Mouse (Mus musculus) activated CD4-positive, CD25-positive, alpha-beta regulatory T cell (primary cell): ENCODE results near the gene Gm9936. TPM values are rescaled to one million over a fixed set of nuclear protein-coding genes. Genes with fewer than 3 reads are reported as not detected.

ENCODE experiments used
- polyA plus RNA-seq, 2 experiments: library from polyadenylated mRNA; unstranded; fragments of 100-300 nt; shearing (Covaris generic); gene quantifications; one replicate each; pipeline ENCODE4 v1.2.1; 2017

Gm9936 gene
- under 1 TPM in 1 of 2 experiments, not detected in 1; 0.48 TPM for polyA plus RNA-seq

DNA sequence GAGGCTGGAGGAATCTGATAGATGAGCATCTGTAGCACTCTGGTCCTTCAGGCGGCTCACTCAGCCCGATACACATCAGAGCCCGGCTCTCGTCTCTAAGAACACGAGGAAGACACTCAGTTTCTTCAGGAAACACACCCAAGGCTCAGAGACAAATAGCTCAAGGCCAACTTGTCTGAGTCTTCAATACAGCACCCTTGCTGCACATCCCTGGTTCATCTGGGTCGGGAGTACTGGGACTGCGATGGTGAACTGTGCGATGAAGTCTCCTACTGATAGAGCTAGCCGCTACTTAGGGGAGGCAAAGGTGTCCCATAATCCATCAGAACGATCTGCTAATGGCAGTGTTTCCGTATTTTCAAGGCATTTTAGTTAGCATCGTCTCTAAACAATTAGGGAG is at the start of gene Gm9936:
Gm9936 (minus strand) TSS at position 101 of the 400 bp plus-strand sequence.

DNA sequence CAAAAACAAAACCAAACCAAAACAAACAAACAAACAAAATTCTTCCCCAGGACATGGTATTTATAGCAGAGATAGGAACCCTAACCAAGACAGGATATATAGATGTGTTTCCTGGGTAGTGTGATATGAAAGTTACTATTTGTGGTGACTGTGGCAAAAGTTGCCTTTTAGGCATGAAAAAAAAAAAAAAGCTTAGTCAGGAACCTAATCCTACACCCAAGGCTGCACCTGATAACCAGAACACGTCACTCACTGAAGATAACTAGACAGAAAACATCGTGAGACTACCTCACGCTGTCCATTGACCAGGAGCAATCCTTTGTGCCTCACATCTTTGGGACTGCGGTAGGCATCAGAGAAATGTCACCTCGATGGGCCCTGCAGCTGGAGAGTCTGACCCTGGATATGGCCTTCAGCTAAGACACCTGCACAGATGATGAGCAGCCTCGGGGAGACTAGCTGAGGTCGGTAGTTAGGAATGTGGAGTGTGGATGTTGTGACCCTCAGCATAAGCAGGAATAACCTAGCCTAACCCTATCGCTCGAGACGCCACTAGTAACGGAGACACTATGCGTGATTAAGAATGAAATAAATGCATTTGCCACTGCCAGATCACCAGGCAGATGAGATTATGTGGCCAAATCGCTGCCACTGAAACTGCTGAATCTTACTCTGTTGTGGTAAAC is 38.3 kb upstream of the Gm9936 start, which contains the start of gene Oasl2:
Oasl2 (plus strand) TSS at position 249 of the 686 bp plus-strand sequence.

GRCm38 (mm10) chr5:114853364-114853763 is 5.1 kb downstream of the Gm9936 start, which contains the start of gene 4930519G04Rik:
TSS of gene 4930519G04Rik (plus strand) at chr5:114853664.

GRCm38 (mm10) chr5:114822796-114823688 is 35.4 kb downstream of the Gm9936 start, which contains the start of gene 1500011B03Rik:
TSS of gene 1500011B03Rik (minus strand) at chr5:114823468.

Other genes with a start within 250 kb of the Gm9936 start
- 1 to 10 TPM in 1 of 2 experiments, under 1 TPM in 1; 0.29 to 1.4 TPM for gene Trpv4, start 200.3 kb downstream of the Gm9936 start, polyA plus RNA-seq
- 100 to 1,000 TPM; 275 to 392 TPM for gene Gltp, start 167.7 kb downstream of the Gm9936 start, polyA plus RNA-seq
- gene Tchp, start 150.9 kb downstream of the Gm9936 start, polyA plus RNA-seq: 10 to 100 TPM; 14.8 to 20.0 TPM
- gene Ankrd13a, start 84.0 kb downstream of the Gm9936 start, polyA plus RNA-seq: 100 to 1,000 TPM; 115 to 179 TPM
- 100 to 1,000 TPM; 122 to 142 TPM for gene Git2, start 83.2 kb downstream of the Gm9936 start, polyA plus RNA-seq
- 100 to 1,000 TPM in 1 of 2 experiments, 10 to 100 TPM in 1; 75.6 to 188 TPM for gene 1500011B03Rik, start 35.2 kb downstream of the Gm9936 start, polyA plus RNA-seq
- under 1 TPM in 1 of 2 experiments, not detected in 1; 0.22 TPM for gene 4930519G04Rik, start 5.0 kb downstream of the Gm9936 start, polyA plus RNA-seq
- 10 to 100 TPM; 14.1 to 19.6 TPM for gene Oasl2, start 38.3 kb upstream of the Gm9936 start, polyA plus RNA-seq
- 1 to 10 TPM; 1.9 to 6.5 TPM for gene Oasl1, start 64.6 kb upstream of the Gm9936 start, polyA plus RNA-seq
- 10 to 100 TPM; 44.6 to 56.6 TPM for gene 2210016L21Rik, start 83.5 kb upstream of the Gm9936 start, polyA plus RNA-seq
- under 1 TPM; 0.05 to 0.06 TPM for gene Hnf1a, start 112.4 kb upstream of the Gm9936 start, polyA plus RNA-seq
- 10 to 100 TPM; 55.5 to 58.1 TPM for gene Sppl3, start 152.5 kb upstream of the Gm9936 start, polyA plus RNA-seq
- not detected for gene Gm10401, start 239.6 kb upstream of the Gm9936 start, polyA plus RNA-seq